Mouse (Mus musculus) MEL (cell line): ENCODE measurements around the gene Gm20388.
A peak's percentile ranks its signal among the peaks of the same experiment; 100 is the strongest.

Experiments
- CTCF ChIP-seq, 3 experiments: IDR thresholded peaks in 2 of 3; conservative IDR thresholded peaks in 1 of 3; 2 replicates each; pipeline ENCODE4 v1.5.1; 2011 to 2012; ENCODE audit warnings: low read length in 3 of 3, low read depth in 2 of 3, mild to moderate bottlenecking in 2 of 3, improper control_type of control experiment in 1 of 3, inconsistent platforms in 1 of 3, mixed read lengths in 1 of 3, moderate library complexity in 1 of 3; ENCODE audit not compliant: control insufficient read depth in 1 of 3, insufficient read depth in 1 of 3, poor library complexity in 1 of 3, severe bottlenecking in 1 of 3
- EP300 ChIP-seq, 2 experiments: IDR thresholded peaks; 2 replicates each; pipeline ENCODE4 v1.6.1; 2011; ENCODE audit warnings: improper control_type of control experiment in 2 of 2, low read length in 2 of 2, low read depth in 1 of 2, mild to moderate bottlenecking in 1 of 2
- ETS1 ChIP-seq: IDR thresholded peaks from 2 replicates; pipeline ENCODE4 v1.6.1; 2012; ENCODE audit warnings: low read depth, mild to moderate bottlenecking, inconsistent platforms, low read length, improper control_type of control experiment, moderate library complexity
- GABPA ChIP-seq: IDR thresholded peaks from 2 replicates; pipeline ENCODE4 v1.6.1; 2012; ENCODE audit warnings: low read depth, mild to moderate bottlenecking, inconsistent platforms, low read length, improper control_type of control experiment, moderate library complexity
- HCFC1 ChIP-seq: IDR thresholded peaks from 2 replicates; pipeline ENCODE4 v1.6.1; 2012; ENCODE audit warnings: low read depth, mild to moderate bottlenecking, inconsistent platforms, low read length, improper control_type of control experiment, moderate library complexity
- MAFK ChIP-seq: IDR thresholded peaks from 2 replicates; pipeline ENCODE4 v1.6.1; 2011; ENCODE audit warnings: low read depth, mild to moderate bottlenecking, low read length, improper control_type of control experiment, borderline replicate concordance
- MEF2A ChIP-seq: IDR thresholded peaks from 2 replicates; pipeline ENCODE4 v1.6.1; 2014; ENCODE audit warnings: low read depth, mild to moderate bottlenecking, inconsistent platforms, low read length, improper control_type of control experiment; ENCODE audit not compliant: poor library complexity, insufficient replicate concordance, severe bottlenecking; ENCODE audit errors: extremely low read depth
- MYC ChIP-seq: IDR thresholded peaks from 2 replicates; pipeline ENCODE4 v1.6.1; 2011; ENCODE audit warnings: low read depth, mild to moderate bottlenecking, low read length, improper control_type of control experiment, moderate library complexity
- POLR2A ChIP-seq, 2 experiments: IDR thresholded peaks; 2 replicates each; pipeline ENCODE4 v1.6.1; 2011 to 2012; ENCODE audit warnings: low read length in 2 of 2, mild to moderate bottlenecking in 2 of 2, control low read depth in 1 of 2, improper control_type of control experiment in 1 of 2, low read depth in 1 of 2, moderate library complexity in 1 of 2; ENCODE audit not compliant: control insufficient read depth in 1 of 2, insufficient read depth in 1 of 2, poor library complexity in 1 of 2
- SMC3 ChIP-seq: IDR thresholded peaks from 2 replicates; pipeline ENCODE4 v1.6.1; 2011; ENCODE audit warnings: low read depth, low read length, improper control_type of control experiment
- TAL1 ChIP-seq: IDR thresholded peaks from 2 replicates; pipeline ENCODE4 v1.6.1; 2012; ENCODE audit warnings: mild to moderate bottlenecking, inconsistent platforms, low read length, moderate library complexity, mixed read lengths
- TCF12 ChIP-seq: IDR thresholded peaks from 2 replicates; pipeline ENCODE4 v1.6.1; 2014; ENCODE audit warnings: low read depth, mild to moderate bottlenecking, inconsistent platforms, low read length, improper control_type of control experiment, moderate library complexity
- USF2 ChIP-seq, 2 experiments: IDR thresholded peaks; 2 replicates each; pipeline ENCODE4 v1.6.1; 2011 to 2012; ENCODE audit warnings: improper control_type of control experiment in 2 of 2, low read length in 2 of 2, borderline replicate concordance in 1 of 2, inconsistent platforms in 1 of 2, low read depth in 1 of 2, mild to moderate bottlenecking in 1 of 2; ENCODE audit not compliant: insufficient read depth in 1 of 2
- ZNF384 ChIP-seq: IDR thresholded peaks from 2 replicates; pipeline ENCODE4 v1.6.1; 2012; ENCODE audit warnings: low read depth, mild to moderate bottlenecking, inconsistent platforms, low read length, improper control_type of control experiment

DNA sequence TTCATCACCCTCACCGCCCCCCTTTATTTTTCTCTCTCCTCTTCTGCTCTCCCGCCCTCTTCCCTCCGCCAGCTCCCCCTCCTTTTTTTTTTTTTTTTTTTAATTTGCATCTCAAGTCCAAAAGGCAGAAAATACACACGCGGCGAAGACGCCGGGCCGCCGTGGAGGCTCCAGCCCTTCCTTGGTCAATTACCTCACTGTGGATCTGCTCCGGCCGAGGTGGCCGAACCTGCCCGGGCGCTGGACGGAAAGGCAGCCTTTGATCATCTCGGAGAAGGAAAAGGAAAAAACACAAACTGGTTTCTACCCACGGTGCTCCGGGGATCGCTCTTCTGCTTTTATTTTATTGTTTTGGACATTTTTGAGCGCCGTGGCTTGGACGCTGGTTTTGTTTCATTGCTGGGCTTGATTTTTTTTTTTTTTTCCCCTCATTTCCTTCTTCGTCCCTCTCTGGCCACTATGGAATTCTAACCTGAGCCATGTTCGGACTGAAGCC, 578.0 kb downstream of the Gm20388 start:
- TF ChIP-seq EP300 (IDR thresholded peaks at IDR 0.05; ENCODE audit: low read depth in 1 of 2, low read length in 2 of 2) (no peak), TAL1 (no peak), MEF2A (no peak), POLR2A (IDR thresholded peaks at IDR 0.05; ENCODE audit: control insufficient read depth in 1 of 2, insufficient read depth in 1 of 2, low read depth in 1 of 2, low read length in 2 of 2, poor library complexity in 1 of 2) (no peak; a peak in 3 of 4 replicates), MYC (no peak), CTCF (IDR thresholded peaks at IDR 0.05 in 2 of 3, conservative IDR thresholded peaks at IDR 0.05 in 1 of 3; ENCODE audit: control insufficient read depth in 1 of 3, insufficient read depth in 1 of 3, low read depth in 2 of 3, low read length in 3 of 3, poor library complexity in 1 of 3, severe bottlenecking in 1 of 3) (no peak), ZNF384 (peak; percentile 94), USF2 (IDR thresholded peaks at IDR 0.05; ENCODE audit: borderline replicate concordance in 1 of 2, insufficient read depth in 1 of 2, low read depth in 1 of 2, low read length in 2 of 2) (no peak), SMC3 (no peak), GABPA (no peak), TCF12 (no peak), ETS1 (no peak; the same call in 1 of the 2 replicates), HCFC1 (0 out of 2 replicates have a peak, but pooled peaks have one; percentile 5), MAFK (no peak)
